Mouse (Mus musculus) midbrain, embryonic 15.5 days (tissue): ENCODE measurements around the gene Hspa12b. TPM values are rescaled to one million over a fixed set of nuclear protein-coding genes. Genes with fewer than 3 reads are reported as not detected.
A peak's percentile ranks its signal among the peaks of the same experiment; 100 is the strongest.

Experiments
- ATAC-seq: fragments of 200-750 bp; cut with Nextera tagmentation; replicated peaks from 2 replicates; pipeline ENCODE4 v1.8.0; 2017; ENCODE audit warnings: moderate TSS enrichment
- H3K27ac ChIP-seq: fragments of 300-500 bp; sonication (generic); 2 replicates; pipeline ENCODE4 v1.5.1; 2015; ENCODE audit warnings: mild to moderate bottlenecking, inconsistent platforms
- H3K27me3 ChIP-seq: fragments of 300-500 bp; sonication (generic); replicated peaks from 2 replicates; pipeline ENCODE4 v1.6.1; 2015; ENCODE audit warnings: inconsistent platforms
- H3K36me3 ChIP-seq: fragments of 300-500 bp; sonication (generic); replicated peaks from 2 replicates; pipeline ENCODE4 v1.6.1; 2015; ENCODE audit warnings: inconsistent platforms
- H3K4me1 ChIP-seq: fragments of 300-500 bp; sonication (generic); 2 replicates; pipeline ENCODE4 v1.6.1; 2015; ENCODE audit warnings: inconsistent platforms
- H3K4me2 ChIP-seq: fragments of 300-500 bp; sonication (generic); 2 replicates; pipeline ENCODE4 v1.6.1; 2015; ENCODE audit warnings: inconsistent platforms, mild to moderate bottlenecking, moderate library complexity
- H3K4me3 ChIP-seq: fragments of 300-500 bp; sonication (generic); 2 replicates; pipeline ENCODE4 v1.5.1; 2015; ENCODE audit warnings: mild to moderate bottlenecking, inconsistent platforms
- H3K9ac ChIP-seq: fragments of 300-500 bp; sonication (generic); 2 replicates; pipeline ENCODE4 v1.6.1; 2015; ENCODE audit warnings: mild to moderate bottlenecking, inconsistent platforms
- H3K9me3 ChIP-seq: fragments of 300-500 bp; sonication (generic); 2 replicates; pipeline ENCODE4 v1.6.1; 2016; ENCODE audit warnings: inconsistent platforms
- WGBS: fragments of 180-500 bp; shearing (Covaris S2); methylation state at CpG from one replicate; pipeline ENCODE4 v1.1.7; 2015; ENCODE audit warnings: mixed read lengths; 5-methylcytosine and 5-hydroxymethylcytosine counted together
- polyA plus RNA-seq: library from polyadenylated mRNA; unstranded; fragments of >200 nt; fragmentation: Nextera tagmentation; extraction: Ambion mirVana; gene quantifications from 2 replicates; pipeline ENCODE4 v1.2.1, GENCODE M21; 2015

Hspa12b gene
- polyA plus RNA-seq, 1 experiment from 2014 or later: 4.6 TPM

DNA sequence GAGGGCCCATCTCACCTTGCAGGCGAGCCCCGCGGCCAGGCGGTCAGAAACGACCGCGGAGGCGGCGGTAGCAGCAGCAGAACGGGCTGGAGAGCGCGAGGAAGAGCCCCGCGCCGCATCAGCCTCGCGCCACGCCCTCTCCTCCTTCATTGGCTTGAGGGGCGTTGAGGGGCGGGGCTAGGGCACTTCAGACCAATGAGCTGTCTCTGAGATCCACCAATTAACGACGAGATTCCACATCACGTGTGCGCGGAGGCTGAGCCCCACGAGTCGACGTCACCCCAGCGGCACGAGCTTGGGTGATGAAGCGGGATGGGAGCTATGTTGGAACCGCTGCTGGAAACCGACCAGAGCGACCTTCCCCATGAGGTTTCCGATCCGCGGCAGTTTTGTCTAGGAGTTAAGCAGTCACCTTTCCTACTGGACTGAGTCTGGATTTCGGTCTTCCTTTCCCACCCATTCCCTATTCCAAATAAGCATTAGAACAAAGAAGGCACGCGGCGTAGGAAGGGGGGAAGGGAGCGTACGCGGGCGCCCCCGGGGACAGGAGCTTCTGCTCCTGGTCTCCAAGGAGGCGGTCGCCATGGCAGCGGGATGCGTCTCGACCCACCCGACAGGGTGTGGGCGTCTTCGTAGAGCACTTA lies 33.0 kb downstream of the Hspa12b start, which contains the start of gene 1700037H04Rik:
Gene 1700037H04Rik (minus strand): TSS at position 144 of the 644 bp plus-strand sequence.
- H3K27me3 ChIP-seq: no peaks in the 10 kb centered on the region
- ATAC-seq: peak; percentile 98
- H3K4me2 ChIP-seq: peak within 1 kb of the TSS; percentile 78
- H3K9me3 ChIP-seq: 0 out of 2 replicates have a peak, but pooled peaks cover 2% of the 10 kb centered on the region
- peak within 1 kb of the TSS; percentile 91 for H3K27ac ChIP-seq
- no peaks in the 10 kb centered on the region for H3K36me3 ChIP-seq
- H3K9ac ChIP-seq: peak within 1 kb of the TSS; percentile 79
- peak within 1 kb of the TSS; percentile 82 for H3K4me3 ChIP-seq
- WGBS: under 1% methylated on average over 54 of the region's 54 CpGs
- H3K4me1 ChIP-seq: peaks cover 33% of the 10 kb centered on the region

- peak overlapping the region; percentile 79 for H3K9ac ChIP-seq
- peak; percentile 1; the same call in 1 of the 2 replicates for ATAC-seq
- H3K36me3 ChIP-seq: no peaks in the 10 kb centered on the region
- peaks cover 33% of the 10 kb centered on the region for H3K4me1 ChIP-seq
- H3K27ac ChIP-seq: peak overlapping the region; percentile 91
- WGBS: under 1% methylated on average over 17 of the region's 17 CpGs
- 0 out of 2 replicates have a peak, but pooled peaks cover 4% of the 10 kb centered on the region for H3K9me3 ChIP-seq
- H3K4me2 ChIP-seq: peak overlapping the region; percentile 63
- H3K4me3 ChIP-seq: peak overlapping the region; percentile 82
- no peaks in the 10 kb centered on the region for H3K27me3 ChIP-seq
Observed at GRCm38 (mm10) chr2:131160671-131161111, 33.6 kb downstream of the Hspa12b start.

DNA sequence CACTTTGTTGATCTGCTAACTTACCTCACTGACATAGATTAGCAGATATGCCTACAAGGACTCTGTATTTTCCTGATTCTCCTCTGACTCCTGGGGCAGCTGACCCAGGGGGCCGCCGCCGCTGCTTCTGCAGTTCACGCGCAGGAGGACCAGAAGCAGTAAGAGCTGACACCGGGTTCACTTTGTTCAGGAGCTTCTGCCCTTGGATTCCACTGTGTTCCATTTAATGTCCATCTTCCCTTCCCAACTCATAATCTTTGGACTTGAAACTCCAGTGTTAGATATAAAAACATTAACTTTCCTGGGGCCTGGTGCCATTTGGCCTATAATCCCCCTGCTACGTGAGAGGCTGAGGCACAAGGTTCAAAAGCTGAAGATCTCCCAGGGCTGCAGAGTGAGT lies 36.8 kb downstream of the Hspa12b start:
- Histone ChIP-seq H3K27me3 (no peaks in the 10 kb centered on the region), H3K27ac (no peak overlapping the region), H3K4me1 (peaks cover 10% of the 10 kb centered on the region), H3K9ac (no peak overlapping the region), H3K36me3 (no peaks in the 10 kb centered on the region), H3K4me3 (no peak overlapping the region), H3K4me2 (no peak overlapping the region), H3K9me3 (0 out of 2 replicates have a peak, but pooled peaks cover 4% of the 10 kb centered on the region)
- no peak for ATAC-seq
- WGBS: 78% methylated on average over 7 of the region's 7 CpGs

DNA sequence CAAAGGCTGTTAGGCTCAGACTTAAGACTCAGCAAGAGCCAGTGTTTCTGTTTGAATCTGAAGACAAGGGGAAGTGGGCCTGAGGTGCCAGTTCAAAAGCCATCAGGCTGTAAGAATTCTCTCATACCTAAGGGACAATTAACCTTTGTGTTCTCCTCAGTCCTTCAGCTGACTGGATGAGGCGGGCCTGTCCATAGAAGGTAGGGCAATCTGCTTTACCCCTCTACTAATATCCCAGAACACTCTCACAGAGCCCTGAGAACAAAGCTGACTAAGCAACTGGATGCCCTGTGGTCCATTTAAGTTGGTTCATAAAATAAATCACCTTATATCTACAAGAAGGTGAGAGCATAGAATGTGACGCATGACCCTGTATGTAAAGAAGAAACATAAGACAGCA lies 39.1 kb downstream of the Hspa12b start:
- no peak overlapping the region for H3K9ac ChIP-seq
- WGBS: 89% methylated on average over 2 of the region's 2 CpGs
- no peak overlapping the region for H3K27ac ChIP-seq
- no peaks in the 10 kb centered on the region for H3K36me3 ChIP-seq
- H3K9me3 ChIP-seq: 0 out of 2 replicates have a peak, but pooled peaks cover 4% of the 10 kb centered on the region
- ATAC-seq: no peak
- 0 out of 2 replicates have a peak, but pooled peaks cover 3% of the 10 kb centered on the region for H3K27me3 ChIP-seq
- H3K4me3 ChIP-seq: no peak overlapping the region
- H3K4me1 ChIP-seq: peaks cover under 1% of the 10 kb centered on the region
- no peak overlapping the region for H3K4me2 ChIP-seq

DNA sequence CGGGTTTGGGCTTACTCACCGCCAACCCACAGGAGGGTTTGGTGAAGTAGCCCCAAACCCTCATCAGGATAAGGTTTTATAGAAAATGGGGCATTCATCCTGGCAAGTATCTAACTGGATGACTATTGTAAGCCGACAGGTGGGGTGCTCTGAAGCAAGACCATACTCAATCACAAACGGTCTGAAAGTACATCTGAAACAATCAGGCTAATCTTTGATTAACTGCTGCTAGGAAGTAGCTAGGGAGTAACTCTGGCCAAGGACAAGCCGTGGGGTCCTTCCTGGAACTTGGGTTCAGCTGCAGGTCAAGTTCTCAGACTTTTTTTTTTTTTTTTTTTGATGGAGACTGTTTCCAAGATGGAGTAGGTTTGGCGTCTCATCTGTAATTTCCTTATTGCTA lies 40.9 kb downstream of the Hspa12b start:
- peaks cover 6% of the 10 kb centered on the region; the same call in 1 of the 2 replicates for H3K4me1 ChIP-seq
- no peaks in the 10 kb centered on the region for H3K36me3 ChIP-seq
- H3K27ac ChIP-seq: no peak overlapping the region
- 84% methylated on average over 6 of the region's 6 CpGs for WGBS
- 0 out of 2 replicates have a peak, but pooled peaks cover 4% of the 10 kb centered on the region for H3K9me3 ChIP-seq
- no peak for ATAC-seq
- peaks cover 21% of the 10 kb centered on the region for H3K27me3 ChIP-seq
- H3K9ac ChIP-seq: no peak overlapping the region
- no peak overlapping the region for H3K4me2 ChIP-seq
- no peak overlapping the region for H3K4me3 ChIP-seq

GRCm38 (mm10) chr2:131168914-131169313 lies 41.8 kb downstream of the Hspa12b start:
- no peak overlapping the region for H3K9ac ChIP-seq
- H3K27ac ChIP-seq: no peak overlapping the region
- peaks cover 24% of the 10 kb centered on the region for H3K27me3 ChIP-seq
- H3K4me3 ChIP-seq: no peak overlapping the region
- no peak for ATAC-seq
- no peaks in the 10 kb centered on the region for H3K36me3 ChIP-seq
- H3K9me3 ChIP-seq: 0 out of 2 replicates have a peak, but pooled peaks cover 4% of the 10 kb centered on the region
- peaks cover 12% of the 10 kb centered on the region for H3K4me1 ChIP-seq
- WGBS: 47% methylated on average over 1 of the region's 1 CpGs
- no peak overlapping the region for H3K4me2 ChIP-seq

DNA sequence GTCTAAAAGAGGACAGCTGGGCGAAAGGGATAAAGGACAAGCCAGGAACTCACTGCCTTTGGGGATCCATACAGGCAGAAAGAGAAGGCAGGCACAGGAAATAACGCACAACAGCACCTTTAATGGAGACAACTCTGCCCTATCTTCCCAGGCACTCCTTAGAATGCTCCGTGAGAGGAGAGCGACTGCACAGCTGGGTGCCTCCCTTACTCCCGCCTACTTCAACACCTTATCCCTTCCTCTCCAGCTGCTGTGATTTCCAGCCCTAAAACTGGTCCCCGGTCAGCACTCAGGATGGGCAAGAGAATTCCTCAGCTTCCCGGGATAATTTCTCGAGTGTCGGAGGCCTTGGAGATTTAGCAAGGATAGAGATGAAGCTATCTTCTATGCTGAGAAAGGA lies 43.9 kb downstream of the Hspa12b start:
- no peaks in the 10 kb centered on the region for H3K36me3 ChIP-seq
- WGBS: 21% methylated on average over 9 of the region's 9 CpGs
- no peak overlapping the region for H3K4me3 ChIP-seq
- H3K27ac ChIP-seq: no peak overlapping the region
- no peak for ATAC-seq
- peaks cover 30% of the 10 kb centered on the region for H3K4me1 ChIP-seq
- H3K27me3 ChIP-seq: peaks cover 24% of the 10 kb centered on the region
- H3K4me2 ChIP-seq: peak overlapping the region; percentile 15; the same call in 1 of the 2 replicates
- no peak overlapping the region for H3K9ac ChIP-seq
- no peaks in the 10 kb centered on the region for H3K9me3 ChIP-seq

- peaks cover 24% of the 10 kb centered on the region for H3K27me3 ChIP-seq
- H3K36me3 ChIP-seq: no peaks in the 10 kb centered on the region
- peak overlapping the region; percentile 15 for H3K4me2 ChIP-seq
- 15% methylated on average over 43 of the region's 43 CpGs for WGBS
- no peaks in the 10 kb centered on the region for H3K9me3 ChIP-seq
- peaks cover 34% of the 10 kb centered on the region for H3K4me1 ChIP-seq
- ATAC-seq: no peak
- no peak overlapping the region for H3K4me3 ChIP-seq
- H3K27ac ChIP-seq: no peak overlapping the region
- no peak overlapping the region for H3K9ac ChIP-seq
Observed at GRCm38 (mm10) chr2:131171401-131172104, 44.5 kb downstream of the Hspa12b start.

GRCm38 (mm10) chr2:131172322-131172721 lies 45.2 kb downstream of the Hspa12b start:
- no peak for ATAC-seq
- H3K36me3 ChIP-seq: no peaks in the 10 kb centered on the region

GRCm38 (mm10) chr2:131174700-131175099 lies 47.6 kb downstream of the Hspa12b start:
- peak overlapping the region; percentile 46 for H3K4me3 ChIP-seq
- peaks cover 24% of the 10 kb centered on the region for H3K27me3 ChIP-seq
- no peaks in the 10 kb centered on the region for H3K36me3 ChIP-seq
- H3K9ac ChIP-seq: peak overlapping the region; percentile 23; the same call in 1 of the 2 replicates
- ATAC-seq: peak; percentile 57
- H3K4me2 ChIP-seq: peak overlapping the region; percentile 87
- WGBS: 5% methylated on average over 11 of the region's 11 CpGs
- no peaks in the 10 kb centered on the region for H3K9me3 ChIP-seq
- 0 out of 2 replicates have a peak overlapping the region, but pooled peaks have one; percentile 42 for H3K27ac ChIP-seq
- H3K4me1 ChIP-seq: peaks cover 59% of the 10 kb centered on the region

More at GRCm38 (mm10) chr2:131172322-131172721, 45.2 kb downstream of the Hspa12b start:
- WGBS: 46% methylated on average over 9 of the region's 9 CpGs
- Histone ChIP-seq H3K4me1 (peaks cover 41% of the 10 kb centered on the region), H3K9ac (no peak overlapping the region), H3K27me3 (peaks cover 24% of the 10 kb centered on the region), H3K4me2 (no peak overlapping the region), H3K4me3 (no peak overlapping the region), H3K27ac (no peak overlapping the region), H3K9me3 (no peaks in the 10 kb centered on the region)

DNA sequence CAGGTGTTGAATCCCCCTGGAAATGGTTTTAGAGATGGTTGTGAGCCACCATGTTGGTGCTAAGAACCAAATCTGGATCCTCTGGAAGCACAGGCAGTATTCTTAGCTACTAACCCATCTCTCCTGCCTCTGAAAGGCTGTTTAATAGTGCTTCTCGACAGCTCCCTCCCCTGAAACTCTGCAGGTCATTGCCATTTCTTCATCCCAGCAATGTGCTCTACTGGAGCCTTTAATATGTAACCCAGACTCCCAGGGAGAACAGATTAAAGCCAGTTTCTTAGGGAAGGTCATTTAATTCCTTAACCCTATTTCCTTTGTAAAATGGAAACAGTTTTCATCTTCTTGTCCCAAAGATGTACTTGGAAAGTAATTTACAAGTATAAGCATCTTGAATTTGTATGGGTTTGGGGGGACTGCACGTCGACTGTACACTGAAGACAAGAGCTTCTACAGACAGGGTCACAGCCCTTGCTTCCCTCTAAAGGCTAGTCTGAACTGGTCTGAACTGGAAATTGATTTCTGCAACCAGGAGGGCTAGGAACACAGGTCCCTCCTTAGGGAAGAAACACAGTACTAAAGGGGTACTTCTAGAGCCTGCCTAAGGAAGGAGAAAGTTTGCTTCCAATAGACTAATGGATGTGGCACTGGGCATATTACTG lies 48.3 kb downstream of the Hspa12b start:
- Histone ChIP-seq H3K27ac (peak overlapping the region; percentile 42; the same call in 1 of the 2 replicates), H3K4me1 (peaks cover 59% of the 10 kb centered on the region), H3K27me3 (peaks cover 24% of the 10 kb centered on the region), H3K36me3 (no peaks in the 10 kb centered on the region), H3K9ac (no peak overlapping the region), H3K4me3 (no peak overlapping the region), H3K4me2 (no peak overlapping the region), H3K9me3 (no peaks in the 10 kb centered on the region)
- 62% methylated on average over 3 of the region's 3 CpGs for WGBS
- ATAC-seq: no peak

GRCm38 (mm10) chr2:131175945-131176309 lies 48.8 kb downstream of the Hspa12b start:
- no peak overlapping the region for H3K4me3 ChIP-seq
- H3K27me3 ChIP-seq: peaks cover 23% of the 10 kb centered on the region
- no peak for ATAC-seq
- H3K27ac ChIP-seq: no peak overlapping the region
- H3K36me3 ChIP-seq: no peaks in the 10 kb centered on the region
- H3K9me3 ChIP-seq: no peaks in the 10 kb centered on the region
- no peak overlapping the region for H3K4me2 ChIP-seq
- H3K9ac ChIP-seq: no peak overlapping the region
- H3K4me1 ChIP-seq: peaks cover 59% of the 10 kb centered on the region
- 98% methylated on average over 1 of the region's 1 CpGs for WGBS
